Mouse (Mus musculus) thymus, postnatal 14 days (tissue): ENCODE results near the gene Ap1m2.
"Not testable (repeated sequence)": the region's sequence is repeated elsewhere in the genome, so short reads cannot be mapped to it uniquely, and the experiment has no call there.

Experiments used
- DNase-seq: peaks from one replicate; pipeline ENCODE4 v3.0.0; 2021

The Ap1m2 gene

GRCm38 (mm10) chr9:21324269-21324668 lies 12.1 kb upstream of the Ap1m2 start:
- no peak for DNase-seq

GRCm38 (mm10) chr9:21322917-21323297 lies 10.8 kb upstream of the Ap1m2 start:
- DNase-seq = not testable (repeated sequence)

- DNase-seq = peak; percentile 83
Observed at GRCm38 (mm10) chr9:21322211-21322916, 10.2 kb upstream of the Ap1m2 start.

GRCm38 (mm10) chr9:21321513-21321835 lies 9.3 kb upstream of the Ap1m2 start:
- peak; percentile 80 for DNase-seq

- peak; percentile 93 for DNase-seq
Observed at GRCm38 (mm10) chr9:21320619-21321512, 8.7 kb upstream of the Ap1m2 start, which contains the start of gene Slc44a2. TSS of gene Slc44a2 (plus strand) at chr9:21320698.

GRCm38 (mm10) chr9:21320280-21320618 lies 8.1 kb upstream of the Ap1m2 start:
- no peak for DNase-seq

GRCm38 (mm10) chr9:21319503-21319902 lies 7.4 kb upstream of the Ap1m2 start:
- DNase-seq = no peak

GRCm38 (mm10) chr9:21318792-21319191 lies 6.7 kb upstream of the Ap1m2 start:
- DNase-seq = peak; percentile 17

GRCm38 (mm10) chr9:21316696-21317095 lies 4.6 kb upstream of the Ap1m2 start:
- DNase-seq = peak; percentile 68

- DNase-seq = no peak
Observed at GRCm38 (mm10) chr9:21315421-21315820, 3.3 kb upstream of the Ap1m2 start.

- DNase-seq = no peak
Observed at GRCm38 (mm10) chr9:21314367-21315140, 2.4 kb upstream of the Ap1m2 start.

- DNase-seq = peak; percentile 93
Observed at GRCm38 (mm10) chr9:21313394-21313793, 1.3 kb upstream of the Ap1m2 start.

GRCm38 (mm10) chr9:21311695-21312094 lies 442 bp downstream of the Ap1m2 start:
- DNase-seq = no peak

- no peak for DNase-seq
Observed at GRCm38 (mm10) chr9:21309150-21309741, 2.9 kb downstream of the Ap1m2 start.

- no peak for DNase-seq
Observed at GRCm38 (mm10) chr9:21305065-21305464, 7.1 kb downstream of the Ap1m2 start.

GRCm38 (mm10) chr9:21299014-21299413 lies 13.1 kb downstream of the Ap1m2 start:
- no peak for DNase-seq

- no peak for DNase-seq
Observed at GRCm38 (mm10) chr9:21292271-21292670, 19.9 kb downstream of the Ap1m2 start.

GRCm38 (mm10) chr9:21291868-21292267 lies 20.3 kb downstream of the Ap1m2 start:
- not testable (repeated sequence) for DNase-seq

- peak; percentile 100 for DNase-seq
Observed at GRCm38 (mm10) chr9:21291022-21291787, 20.9 kb downstream of the Ap1m2 start, which contains the start of gene Cdkn2d. TSS of gene Cdkn2d (minus strand) at chr9:21291407.

GRCm38 (mm10) chr9:21290589-21290988 lies 21.5 kb downstream of the Ap1m2 start:
- peak; percentile 81 for DNase-seq

GRCm38 (mm10) chr9:21289337-21289671 lies 22.8 kb downstream of the Ap1m2 start:
- DNase-seq = peak; percentile 36
